Mouse (Mus musculus): Measurements from ENCODE around the gene Syna.
A peak's percentile ranks its signal among the peaks of the same experiment; 100 is the strongest.

Syna gene

GRCm38 (mm10) chr5:134567445-134567844, 7.5 kb upstream of the Syna start:
- no peak for DNase-seq (ENCODE audit: low spot score)

GRCm38 (mm10) chr5:134565696-134566095, 5.7 kb upstream of the Syna start:
- no peak for DNase-seq (ENCODE audit: low spot score)

GRCm38 (mm10) chr5:134564272-134564671, 4.3 kb upstream of the Syna start:
- no peak for DNase-seq (ENCODE audit: low spot score)

GRCm38 (mm10) chr5:134560450-134561171, 640 bp upstream of the Syna start:
- no peak for DNase-seq (ENCODE audit: low spot score)

GRCm38 (mm10) chr5:134555463-134556164, 4.4 kb downstream of the Syna start:
- peak; percentile 91 for DNase-seq (ENCODE audit: low spot score)

- no peak for DNase-seq (ENCODE audit: low spot score)
These were observed 5.9 kb downstream of the Syna start for GRCm38 (mm10) chr5:134553951-134554546.

- peak; percentile 100 for DNase-seq (ENCODE audit: low spot score)
These were observed 7.6 kb downstream of the Syna start, which contains the start of gene Clip2 for GRCm38 (mm10) chr5:134552110-134552972. Gene Clip2 (minus strand): TSS chr5:134552434.

GRCm38 (mm10) chr5:134551233-134552109, 8.5 kb downstream of the Syna start:
- DNase-seq (ENCODE audit: low spot score) = peak; percentile 76

GRCm38 (mm10) chr5:134550836-134551232, 9.1 kb downstream of the Syna start:
- peak; percentile 49 for DNase-seq (ENCODE audit: low spot score)

GRCm38 (mm10) chr5:134549640-134550168, 10.3 kb downstream of the Syna start:
- DNase-seq (ENCODE audit: low spot score) = no peak

- no peak for DNase-seq (ENCODE audit: low spot score)
These were observed 11.7 kb downstream of the Syna start for GRCm38 (mm10) chr5:134548306-134548705.

GRCm38 (mm10) chr5:134546790-134547189, 13.2 kb downstream of the Syna start:
- peak; percentile 56 for DNase-seq (ENCODE audit: low spot score)

- peak; percentile 61 for DNase-seq (ENCODE audit: low spot score)
These were observed 14.7 kb downstream of the Syna start for GRCm38 (mm10) chr5:134545242-134545629.

- DNase-seq (ENCODE audit: low spot score) = peak; percentile 62
These were observed 15.3 kb downstream of the Syna start for GRCm38 (mm10) chr5:134544516-134545241.

- DNase-seq (ENCODE audit: low spot score) = no peak
These were observed 18.3 kb downstream of the Syna start for GRCm38 (mm10) chr5:134541640-134542039.

GRCm38 (mm10) chr5:134540881-134541280, 19.1 kb downstream of the Syna start:
- DNase-seq (ENCODE audit: low spot score) = no peak

GRCm38 (mm10) chr5:134539891-134540290, 20.1 kb downstream of the Syna start:
- peak; percentile 76 for DNase-seq (ENCODE audit: low spot score)

GRCm38 (mm10) chr5:134536036-134536435, 23.9 kb downstream of the Syna start:
- DNase-seq (ENCODE audit: low spot score) = no peak

- DNase-seq (ENCODE audit: low spot score) = no peak
These were observed 27.6 kb downstream of the Syna start for GRCm38 (mm10) chr5:134532417-134532816.

GRCm38 (mm10) chr5:134531585-134531984, 28.4 kb downstream of the Syna start:
- no peak for DNase-seq (ENCODE audit: low spot score)

Data from MN1 (cell line).